Mouse (Mus musculus): Measurements from ENCODE around the gene Imp3. TPM values are rescaled to one million over a fixed set of nuclear protein-coding genes. Genes with fewer than 3 reads are reported as not detected.
A peak's percentile ranks its signal among the peaks of the same experiment; 100 is the strongest.
"Not testable (repeated sequence)": the region's sequence is repeated elsewhere in the genome, so short reads cannot be mapped to it uniquely, and the experiment has no call there.

The Imp3 gene
- polyA plus RNA-seq, 1 experiment = 117 TPM

- no peak for DNase-seq (ENCODE audit: low read depth, low spot score)
- WGBS = 94% methylated on average over 2 of the region's 2 CpGs
These were observed 20.1 kb upstream of the Imp3 start for GRCm38 (mm10) chr9:56917131-56917530.

- 95% methylated on average over 13 of the region's 13 CpGs for WGBS
- DNase-seq (ENCODE audit: low read depth, low spot score) = no peak
These were observed 18.8 kb upstream of the Imp3 start for GRCm38 (mm10) chr9:56918466-56918865.

GRCm38 (mm10) chr9:56922746-56923145 lies 14.5 kb upstream of the Imp3 start:
- no peak for DNase-seq (ENCODE audit: low read depth, low spot score)
- WGBS = 85% methylated on average over 4 of the region's 4 CpGs

GRCm38 (mm10) chr9:56923841-56924650 lies 13.2 kb upstream of the Imp3 start:
- no peak for DNase-seq (ENCODE audit: low read depth, low spot score)
- WGBS = 18% methylated on average over 8 of the region's 8 CpGs

GRCm38 (mm10) chr9:56924651-56925027 lies 12.6 kb upstream of the Imp3 start:
- no peak for DNase-seq (ENCODE audit: low read depth, low spot score)
- 10% methylated on average over 7 of the region's 7 CpGs for WGBS

GRCm38 (mm10) chr9:56925291-56926024 lies 11.8 kb upstream of the Imp3 start:
- WGBS = 83% methylated on average over 26 of the region's 26 CpGs
- no peak for DNase-seq (ENCODE audit: low read depth, low spot score)

GRCm38 (mm10) chr9:56926025-56926360 lies 11.3 kb upstream of the Imp3 start:
- 94% methylated on average over 10 of the region's 10 CpGs for WGBS
- DNase-seq (ENCODE audit: low read depth, low spot score) = no peak

- WGBS = 85% methylated on average over 10 of the region's 10 CpGs
- DNase-seq (ENCODE audit: low read depth, low spot score) = no peak
These were observed 10.9 kb upstream of the Imp3 start for GRCm38 (mm10) chr9:56926387-56926786.

- WGBS = under 1% methylated on average over 35 of the region's 35 CpGs
- no peak for DNase-seq (ENCODE audit: low read depth, low spot score)
These were observed 9.9 kb upstream of the Imp3 start for GRCm38 (mm10) chr9:56927191-56928012.

GRCm38 (mm10) chr9:56928041-56928811 lies 9.0 kb upstream of the Imp3 start, which contains the start of gene Snx33:
Gene Snx33, minus strand, starts transcription at chr9:56928371.
- no peak for DNase-seq (ENCODE audit: low read depth, low spot score)
- under 1% methylated on average over 50 of the region's 50 CpGs for whole genome bisulfite sequencing

- 49% methylated on average over 4 of the region's 4 CpGs for whole genome bisulfite sequencing
- no peak for DNase-seq (ENCODE audit: low read depth, low spot score)
These were observed 7.8 kb upstream of the Imp3 start for GRCm38 (mm10) chr9:56929496-56929895.

GRCm38 (mm10) chr9:56930556-56930955 lies 6.7 kb upstream of the Imp3 start:
- no peak for DNase-seq (ENCODE audit: low read depth, low spot score)
- WGBS = 84% methylated on average over 1 of the region's 1 CpGs

- no peak for DNase-seq (ENCODE audit: low read depth, low spot score)
- 11% methylated on average over 6 of the region's 6 CpGs for WGBS
These were observed 433 bp upstream of the Imp3 start for GRCm38 (mm10) chr9:56936861-56937222.

GRCm38 (mm10) chr9:56938374-56938773 lies 1.1 kb downstream of the Imp3 start:
- DNase-seq (ENCODE audit: low read depth, low spot score) = no peak
- under 1% methylated on average over 7 of the region's 7 CpGs for WGBS

- 33% methylated on average over 3 of the region's 3 CpGs for WGBS
- DNase-seq (ENCODE audit: low read depth, low spot score) = not testable (repeated sequence)
These were observed 10.2 kb downstream of the Imp3 start for GRCm38 (mm10) chr9:56947481-56947880.

GRCm38 (mm10) chr9:56948699-56949098 lies 11.4 kb downstream of the Imp3 start:
- not testable (repeated sequence) for DNase-seq (ENCODE audit: low read depth, low spot score)
- WGBS = 19% methylated on average over 5 of the region's 5 CpGs

- DNase-seq (ENCODE audit: low read depth, low spot score) = peak; percentile 54
- WGBS = 4% methylated on average over 13 of the region's 13 CpGs
These were observed 12.5 kb downstream of the Imp3 start for GRCm38 (mm10) chr9:56949767-56950166.

- under 1% methylated on average over 50 of the region's 50 CpGs for WGBS
- DNase-seq (ENCODE audit: low read depth, low spot score) = peak; percentile 98
These were observed 13.4 kb downstream of the Imp3 start, which contains the start of gene Snupn for GRCm38 (mm10) chr9:56950414-56951400. Gene Snupn, plus strand, starts transcription at chr9:56950878.
